Mouse (Mus musculus) heart, postnatal 0 days (tissue): Measurements from ENCODE around the gene Dqx1.

Experiments used
- CTCF ChIP-seq: IDR thresholded peaks from 2 replicates; pipeline ENCODE4 v1.5.1; 2016; ENCODE audit warnings: antibody characterized with exemption, control low read depth, low read depth
- EP300 ChIP-seq: IDR thresholded peaks from 2 replicates; pipeline ENCODE4 v1.6.1; 2016; ENCODE audit warnings: antibody characterized with exemption, low read depth

DNA sequence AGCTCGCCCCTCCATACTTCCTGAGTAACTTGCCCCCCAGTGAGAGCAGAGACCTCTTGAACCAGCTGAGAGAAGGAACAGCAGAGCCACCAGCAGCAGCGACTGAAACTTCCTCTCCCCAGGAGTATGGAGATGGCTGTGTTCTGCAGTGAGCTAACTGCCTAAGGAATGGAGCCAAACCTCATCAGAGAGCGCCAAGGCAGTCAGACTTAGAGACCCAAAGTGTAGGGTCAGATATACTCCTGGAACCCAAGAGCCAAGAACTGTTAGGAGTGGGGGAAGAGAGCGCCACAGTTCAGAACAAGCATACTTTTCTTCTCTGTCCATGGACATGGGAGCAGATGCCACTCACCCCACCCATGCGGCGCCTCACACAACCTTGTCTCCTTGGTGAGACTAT is 8.8 kb downstream of the Dqx1 start:
- TF ChIP-seq CTCF (no peak), EP300 (no peak)
